Mouse (Mus musculus) frontal cortex, postnatal 10 days (tissue): ENCODE results near the gene Dact3.

Source experiments
- DNase-seq, 2 experiments: peaks; one replicate each; pipeline ENCODE4 v3.0.0; 2022; ENCODE audit warnings: low spot score in 2 of 2, mixed read lengths in 1 of 2

The Dact3 gene

DNA sequence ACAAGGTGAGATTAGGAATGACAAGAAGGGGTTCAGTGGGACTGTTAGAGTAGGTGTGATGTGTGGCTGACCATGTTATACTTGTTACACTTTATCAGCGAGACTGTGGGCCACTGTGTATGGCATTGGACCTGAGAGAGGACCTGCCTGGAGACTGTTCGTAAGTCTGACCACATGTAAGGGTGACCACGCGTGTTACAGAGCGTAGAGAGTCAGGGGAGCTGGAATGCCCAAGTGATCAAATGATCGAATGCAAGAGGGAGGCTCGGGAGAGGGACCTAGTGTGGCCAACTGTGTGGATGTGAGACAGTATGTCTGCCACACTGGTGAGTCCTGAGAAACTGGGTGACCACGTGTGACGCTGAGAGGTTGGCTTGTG is 17.2 kb downstream of the Dact3 start:
- DNase-seq, result no peak

DNA sequence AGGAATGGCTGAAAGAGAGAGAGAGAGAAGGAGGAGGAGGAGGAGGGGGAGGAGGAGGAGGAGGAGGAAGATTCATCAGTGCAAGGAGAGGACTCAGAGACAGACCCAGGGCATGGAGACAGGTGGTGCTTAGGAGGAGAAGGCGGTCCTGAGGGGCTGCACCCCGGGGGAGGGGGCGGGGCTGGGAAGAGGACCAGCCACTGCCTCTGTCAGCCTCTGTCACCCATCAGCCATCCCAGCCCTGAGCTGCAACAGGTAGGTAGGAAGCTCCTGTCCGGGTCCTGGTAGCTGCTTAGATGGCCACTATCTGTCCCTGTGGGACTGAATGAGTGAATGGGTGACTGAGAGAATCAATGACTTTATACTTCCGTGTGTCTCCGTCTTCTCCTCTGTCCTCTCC is 18.5 kb downstream of the Dact3 start:
- DNase-seq, result no peak

DNA sequence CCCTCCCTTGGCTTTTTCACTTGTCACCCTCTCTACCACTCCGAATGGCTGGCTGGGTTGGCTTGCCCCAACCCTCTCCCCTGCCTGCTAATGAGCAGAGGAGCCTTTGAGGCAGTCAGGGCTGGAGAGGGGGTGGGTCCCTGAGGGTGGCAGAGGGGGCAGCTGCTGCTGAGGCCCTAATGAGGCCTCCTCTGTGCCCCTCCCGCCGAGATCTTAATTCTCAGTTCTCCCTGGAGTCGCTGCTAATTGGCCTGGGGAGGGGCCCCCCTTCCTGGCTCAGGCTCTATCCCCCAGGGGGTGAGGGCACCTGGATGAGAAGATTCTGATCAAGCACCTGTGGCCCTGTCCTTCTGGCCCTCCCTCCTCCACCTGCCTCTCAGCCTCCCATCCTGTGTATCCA is 19.2 kb downstream of the Dact3 start:
- no peak for DNase-seq

DNA sequence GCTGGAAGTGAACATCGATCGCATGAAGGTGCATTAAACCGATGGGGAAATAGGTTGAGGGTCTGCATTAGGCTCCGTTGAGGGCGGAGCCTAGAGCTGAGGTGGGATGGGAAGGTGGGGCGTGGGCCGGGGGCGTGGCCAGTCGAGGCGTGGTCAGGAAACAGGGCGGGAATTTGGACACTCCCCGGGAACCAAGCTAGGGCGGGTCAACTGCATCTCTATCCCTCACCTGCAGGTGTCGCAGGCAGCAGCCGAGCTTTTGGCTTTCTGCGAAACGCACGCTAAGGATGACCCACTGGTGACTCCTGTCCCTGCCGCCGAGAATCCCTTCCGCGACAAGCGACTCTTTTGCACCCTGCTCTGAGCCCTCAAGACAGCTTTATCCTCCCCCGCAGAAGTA is 19.9 kb downstream of the Dact3 start:
- DNase-seq, result peak in 1 of 2 experiments; percentile 70

DNA sequence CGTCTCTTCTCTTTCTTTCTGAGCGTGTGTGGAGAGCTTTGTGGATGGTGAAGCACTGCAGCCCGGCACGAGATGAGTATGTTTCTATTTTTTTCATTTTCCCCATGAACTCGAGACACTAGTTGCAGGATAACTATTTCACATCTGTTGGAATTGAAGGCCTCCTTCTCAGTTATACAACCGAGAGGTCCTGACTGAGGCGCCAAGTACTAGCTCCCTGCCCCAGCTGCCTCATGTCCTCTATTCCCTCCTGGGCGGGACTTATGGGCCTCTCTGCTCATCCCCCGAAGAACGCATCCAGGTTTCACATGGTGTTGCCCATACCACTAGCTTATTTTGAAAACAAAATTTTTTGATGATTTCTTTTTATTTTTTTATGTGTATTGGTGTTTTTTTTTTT is 20.4 kb downstream of the Dact3 start:
- DNase-seq, result no peak

DNA sequence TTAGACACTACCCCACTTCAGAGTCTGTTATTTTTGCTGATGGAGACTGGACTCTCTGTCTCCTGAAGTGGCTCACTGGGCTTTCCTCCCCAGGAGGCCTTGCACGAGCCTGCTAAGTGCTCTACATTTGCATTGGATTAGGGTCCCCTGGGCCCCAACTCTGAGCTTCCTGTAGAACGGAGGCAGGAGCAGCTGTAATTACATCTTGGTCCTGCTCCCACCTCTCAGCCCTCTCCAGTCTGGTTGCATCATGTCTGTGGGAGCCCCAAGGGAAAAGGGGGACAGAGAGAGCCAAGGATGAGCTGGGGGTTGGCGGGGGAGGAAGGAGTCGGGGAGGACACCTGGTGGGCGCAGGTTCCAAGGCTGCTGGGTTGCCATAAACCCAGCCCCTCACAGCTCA is 25.4 kb downstream of the Dact3 start:
- DNase-seq, result no peak

DNA sequence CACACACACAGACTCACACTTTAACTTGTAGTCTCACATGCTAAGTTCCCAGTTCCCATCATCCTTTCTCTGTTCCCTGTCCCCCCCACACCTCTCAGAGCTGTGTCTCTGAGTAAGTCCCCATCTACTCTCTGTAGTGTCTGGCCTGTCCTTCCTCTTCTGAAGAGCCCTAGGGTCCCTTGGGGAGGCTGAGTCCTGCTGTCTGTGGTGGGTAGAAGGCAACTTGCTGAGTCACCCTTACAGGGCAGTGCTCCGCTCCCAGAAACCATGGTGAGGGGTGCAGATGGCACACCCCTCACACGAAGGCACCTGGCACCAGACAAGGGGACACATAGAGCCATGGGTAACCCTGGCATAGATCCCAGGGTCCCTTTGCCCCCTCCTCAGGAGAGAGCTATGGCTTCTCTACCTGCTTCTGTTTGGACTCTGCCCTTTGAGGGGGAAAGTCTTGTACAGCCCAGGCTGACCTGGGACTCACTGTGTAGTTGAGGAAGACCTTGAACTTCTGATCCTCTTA is 28.4 kb downstream of the Dact3 start:
- DNase-seq, result no peak

DNA sequence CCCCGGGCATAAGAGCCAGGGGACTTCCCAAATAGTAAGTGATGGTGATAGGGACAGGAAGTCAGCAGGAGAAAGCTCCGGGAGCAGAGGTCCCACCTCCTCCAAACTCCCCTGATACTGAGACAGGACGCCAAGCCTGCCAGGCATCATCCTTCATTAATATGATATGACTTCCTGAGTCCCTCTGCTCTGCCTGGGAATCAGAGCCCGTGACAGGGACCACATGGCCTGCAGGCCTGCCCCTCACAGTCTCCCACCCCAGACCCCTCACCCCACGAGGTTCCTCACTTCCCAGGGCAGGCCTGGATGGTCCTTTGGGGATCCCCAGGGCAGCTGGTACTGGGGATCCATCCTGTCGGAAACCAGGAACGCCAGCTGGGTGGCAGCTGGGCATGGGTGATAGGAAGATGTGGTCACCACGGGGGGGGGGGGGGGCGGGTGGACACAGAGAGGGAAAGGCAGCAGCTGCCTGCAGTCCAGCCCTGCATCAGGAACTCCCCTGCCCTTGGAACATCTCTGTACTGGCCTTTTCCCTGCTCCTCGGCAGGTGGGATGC is 29.1 kb downstream of the Dact3 start:
- no peak for DNase-seq

DNA sequence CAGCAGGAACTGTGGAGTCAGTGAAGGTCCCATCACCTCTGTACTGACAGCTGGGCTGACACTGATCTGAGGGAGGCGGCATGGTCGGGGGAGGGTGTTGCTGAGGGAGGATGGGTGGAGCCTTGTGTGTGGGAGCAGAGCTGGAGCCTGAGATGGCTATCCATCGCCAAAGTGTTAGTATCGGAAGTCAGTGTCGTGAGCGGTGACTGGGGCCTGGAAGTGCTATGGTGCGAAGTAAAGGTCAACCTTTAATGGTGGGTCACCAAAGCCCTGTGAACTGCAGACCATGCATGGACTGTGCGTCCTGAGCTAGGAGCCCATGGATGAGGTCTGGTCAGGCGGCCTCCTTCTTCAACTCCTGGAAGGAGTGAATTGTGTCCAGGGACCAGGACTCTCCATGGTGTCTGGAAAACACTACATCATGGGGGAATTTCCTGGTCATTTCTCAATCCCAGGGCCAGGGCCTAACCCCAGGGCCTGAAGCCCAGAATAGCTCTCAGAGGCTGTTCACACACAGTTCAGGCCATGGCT is 30.4 kb downstream of the Dact3 start:
- DNase-seq, result no peak

DNA sequence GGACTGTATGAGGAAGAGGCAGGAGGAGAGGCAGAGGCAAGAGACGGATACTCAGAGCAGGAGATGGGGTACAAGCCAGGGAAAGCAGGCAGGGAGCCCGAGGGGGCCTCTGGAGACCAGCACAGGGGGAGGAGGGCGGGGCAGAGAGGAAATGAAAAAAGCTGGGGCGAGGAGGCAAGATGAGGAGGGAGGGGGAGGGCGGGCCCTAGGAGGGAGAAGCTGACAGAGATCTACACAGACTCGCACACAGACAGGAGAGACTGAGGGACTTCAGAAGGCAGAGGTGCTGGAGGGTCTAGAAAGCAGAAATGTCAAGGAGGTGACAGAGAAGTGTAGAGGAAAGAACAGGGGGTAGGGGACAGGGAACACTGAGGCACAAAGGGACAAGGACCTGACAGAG is 31.2 kb downstream of the Dact3 start, which contains the start of gene Ptgir:
Gene Ptgir (plus strand): TSS at position 210 of the 400 bp plus-strand sequence.
- DNase-seq, result no peak

DNA sequence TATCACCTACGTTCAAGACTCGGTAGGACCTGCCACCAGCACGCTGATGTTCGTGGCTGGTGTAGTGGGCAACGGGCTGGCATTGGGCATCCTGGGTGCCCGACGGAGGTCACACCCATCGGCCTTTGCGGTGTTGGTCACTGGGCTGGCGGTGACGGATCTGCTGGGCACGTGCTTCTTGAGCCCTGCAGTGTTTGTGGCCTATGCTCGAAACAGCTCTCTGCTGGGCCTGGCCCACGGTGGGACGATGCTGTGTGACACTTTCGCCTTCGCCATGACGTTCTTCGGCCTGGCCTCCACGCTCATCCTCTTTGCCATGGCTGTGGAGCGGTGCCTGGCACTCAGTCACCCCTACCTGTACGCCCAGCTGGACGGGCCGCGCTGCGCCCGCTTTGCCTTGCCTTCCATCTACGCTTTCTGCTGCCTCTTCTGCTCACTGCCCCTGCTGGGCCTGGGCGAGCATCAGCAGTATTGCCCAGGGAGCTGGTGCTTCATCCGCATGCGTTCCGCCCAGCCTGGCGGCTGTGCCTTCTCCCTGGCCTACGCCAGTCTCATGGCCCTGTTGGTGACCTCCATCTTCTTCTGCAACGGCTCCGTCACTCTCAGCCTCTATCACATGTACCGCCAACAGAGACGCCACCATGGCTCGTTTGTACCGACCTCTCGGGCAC is 31.9 kb downstream of the Dact3 start:
- DNase-seq, result no peak

DNA sequence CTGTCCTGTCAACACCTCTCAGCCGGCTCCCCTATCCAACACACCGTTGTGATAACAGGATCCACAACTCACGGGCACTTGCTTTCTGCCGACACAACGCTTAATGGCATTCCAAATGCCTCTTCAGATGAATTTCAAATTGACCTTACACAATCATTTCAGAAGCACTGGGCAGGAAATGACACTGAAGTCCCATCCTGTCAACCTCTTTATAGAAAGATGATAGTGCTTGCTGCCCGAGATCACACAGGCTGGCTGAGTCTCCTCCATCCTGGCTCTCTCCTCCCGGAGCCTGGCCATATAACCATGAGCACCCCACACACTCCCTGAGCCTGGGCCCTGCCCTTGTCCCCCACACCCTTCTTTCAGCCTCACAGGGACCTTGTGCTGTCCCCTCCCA is 32.7 kb downstream of the Dact3 start:
- no peak for DNase-seq

DNA sequence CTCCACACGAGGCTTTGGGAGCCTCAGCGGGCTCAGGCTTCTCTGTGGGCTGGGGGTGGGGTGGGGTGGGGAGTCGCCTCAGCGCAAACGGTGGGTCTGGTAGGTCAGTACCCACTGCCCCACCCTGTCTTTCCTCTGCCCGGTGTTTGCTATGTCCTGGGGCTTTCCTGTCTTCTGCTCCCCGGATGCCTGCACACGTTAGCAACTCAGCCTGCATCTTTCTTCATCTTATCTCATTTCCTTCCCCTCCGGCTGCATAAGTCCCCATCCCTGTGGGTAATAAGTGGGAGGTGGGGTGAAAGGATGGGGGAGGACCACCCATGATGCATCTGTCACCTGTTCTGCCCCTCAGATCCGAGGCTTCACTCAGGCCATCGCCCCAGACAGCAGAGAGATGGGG is 33.2 kb downstream of the Dact3 start:
- DNase-seq, result no peak

DNA sequence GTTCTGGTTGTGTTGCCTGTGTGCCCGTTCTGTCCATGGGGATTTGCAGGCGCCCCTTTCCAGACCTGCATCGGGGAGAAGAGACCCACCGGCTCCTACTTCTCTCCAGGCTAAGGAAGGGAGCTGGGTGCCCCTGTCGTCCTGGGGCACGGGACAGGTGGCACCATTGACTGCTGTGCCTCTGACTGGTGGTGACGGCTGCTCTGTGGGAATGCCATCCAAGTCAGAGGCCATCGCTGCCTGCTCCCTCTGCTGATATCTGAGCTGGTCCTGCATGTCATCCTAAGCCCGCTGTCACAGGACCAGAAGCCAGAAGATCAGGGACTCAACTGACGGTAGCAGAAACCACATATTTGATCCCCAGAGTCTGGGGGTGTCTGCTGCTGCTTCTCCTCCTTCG is 33.7 kb downstream of the Dact3 start:
- DNase-seq, result no peak

DNA sequence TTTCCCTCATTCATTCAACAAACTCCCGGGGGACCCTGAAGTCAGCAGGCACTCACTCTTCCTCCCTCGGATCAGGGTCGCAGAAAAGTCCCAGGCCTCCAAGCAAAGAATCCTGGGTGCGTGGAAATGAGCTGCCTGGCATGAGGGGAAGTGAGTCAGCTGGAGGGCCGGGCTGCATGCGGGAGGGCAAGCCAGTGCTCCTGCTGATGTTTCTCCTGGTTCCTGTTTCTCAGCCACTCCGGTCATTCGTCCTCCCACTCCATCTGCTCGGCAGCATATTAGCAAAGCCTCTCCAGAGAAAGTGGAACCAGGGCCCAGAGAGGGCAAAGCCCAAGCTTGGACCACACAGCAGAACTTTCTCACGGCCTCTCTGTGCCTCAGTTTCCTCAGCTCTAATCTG is 34.8 kb downstream of the Dact3 start:
- no peak for DNase-seq

DNA sequence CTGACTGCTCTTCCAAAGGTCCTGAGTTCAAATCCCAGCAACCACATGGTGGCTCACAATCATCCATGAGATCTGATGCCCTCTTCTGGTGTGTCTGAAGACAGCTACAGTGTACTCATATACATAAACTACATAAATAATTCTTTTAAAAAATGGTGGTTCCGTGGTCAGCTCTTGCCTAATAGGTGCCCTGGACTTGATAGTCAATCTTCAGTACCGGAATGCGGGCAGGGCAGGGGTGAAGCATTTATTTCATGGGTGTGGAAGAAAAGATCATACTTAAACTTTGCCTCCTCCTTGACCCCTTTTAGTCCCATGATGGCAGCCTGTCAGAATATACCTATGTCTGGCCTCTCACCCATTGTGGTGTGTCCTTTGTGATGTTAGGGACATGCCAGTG is 36.8 kb downstream of the Dact3 start:
- DNase-seq, result no peak

DNA sequence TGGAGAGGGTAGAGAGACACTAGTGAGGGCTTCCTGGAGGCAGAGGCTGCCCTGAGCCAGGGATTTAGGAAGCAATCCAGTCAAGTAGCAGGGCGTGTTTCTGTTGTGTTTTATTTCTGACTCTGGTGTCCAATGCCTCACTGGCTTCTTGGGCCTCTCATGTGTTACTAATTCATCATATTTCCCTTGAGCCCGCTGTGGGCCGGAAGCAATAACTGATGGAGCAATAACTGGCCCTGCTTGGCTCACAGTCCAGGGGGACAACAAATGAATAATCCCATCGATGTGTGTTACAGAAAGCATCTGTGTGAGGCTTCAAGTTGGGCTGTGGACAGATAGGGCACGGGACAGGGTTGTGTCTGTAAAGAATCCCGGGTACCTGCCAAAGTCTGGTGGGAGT is 37.2 kb downstream of the Dact3 start:
- DNase-seq, result no peak

DNA sequence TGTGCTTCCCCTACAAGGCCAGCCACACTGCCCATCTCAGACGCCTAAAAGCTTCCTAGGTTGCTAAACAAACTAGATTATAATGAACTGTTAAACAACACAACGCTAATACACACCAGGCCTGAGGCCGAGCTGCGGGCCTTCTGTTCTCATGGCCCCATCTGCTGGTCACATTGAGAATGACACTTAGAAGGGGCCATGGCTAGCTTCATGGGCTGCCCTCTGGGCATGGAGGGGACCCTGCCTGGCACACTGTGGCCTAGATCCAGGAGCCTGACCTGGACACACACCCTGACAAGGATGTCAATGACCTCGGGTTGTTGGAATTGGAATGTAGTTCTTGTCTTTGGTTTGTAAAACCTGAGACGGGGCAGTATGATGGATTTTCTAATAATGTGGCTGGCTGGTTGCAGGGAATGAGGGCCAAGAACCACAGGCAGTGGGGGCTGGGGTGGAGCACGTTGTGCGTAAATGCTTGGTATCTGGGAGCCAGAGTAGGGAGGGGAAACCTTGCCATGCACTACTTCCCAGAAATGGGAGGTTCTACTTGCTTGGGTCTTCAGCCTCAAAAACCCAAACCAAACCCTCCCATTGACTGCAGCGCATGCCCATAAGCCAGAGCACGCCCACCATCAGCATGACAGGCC is 38.8 kb downstream of the Dact3 start:
- DNase-seq, result peak in 1 of 2 experiments; percentile 69

DNA sequence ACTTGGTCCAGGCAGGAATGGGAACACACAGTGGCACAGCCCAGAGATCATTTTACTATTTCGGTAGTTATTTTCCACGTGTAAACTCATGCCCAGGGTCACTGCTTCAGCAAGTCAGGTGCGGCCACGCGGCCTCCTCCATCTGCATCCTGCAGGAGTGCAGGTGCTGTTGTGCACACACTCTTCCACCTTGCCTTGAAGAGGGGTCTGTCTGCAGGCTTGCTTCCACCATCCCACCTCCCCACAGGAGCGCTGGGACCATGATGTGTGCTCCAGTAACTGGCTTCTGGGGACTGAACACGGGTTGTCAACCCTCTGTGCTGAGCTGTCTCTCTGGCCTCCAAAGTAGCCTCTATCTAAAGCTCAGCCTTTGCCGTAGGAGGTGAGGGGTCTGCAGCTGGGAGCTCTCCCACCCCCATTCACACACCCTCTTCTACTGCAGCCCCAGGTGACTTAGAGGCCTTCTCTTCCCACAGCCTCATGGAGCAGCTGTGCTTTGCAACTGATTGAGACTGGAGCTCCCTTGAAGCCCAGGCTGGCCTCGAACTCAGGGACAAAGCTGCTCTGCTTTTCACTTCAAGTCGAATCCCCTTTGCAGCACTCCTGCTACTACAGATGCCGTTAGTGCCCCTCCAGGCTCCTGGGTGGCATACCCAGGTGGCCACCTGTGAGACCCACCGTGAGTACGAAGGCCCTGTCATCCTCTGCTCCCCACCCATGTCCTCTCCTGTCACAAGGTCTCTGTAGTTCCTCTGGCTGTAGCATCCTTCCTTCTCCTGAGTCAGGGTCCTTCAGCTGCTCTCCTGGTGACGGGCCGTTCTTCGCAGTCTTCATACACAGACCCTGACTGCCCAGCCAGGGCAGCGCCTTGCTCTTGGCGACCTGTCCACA is 39.6 kb downstream of the Dact3 start:
- no peak for DNase-seq

DNA sequence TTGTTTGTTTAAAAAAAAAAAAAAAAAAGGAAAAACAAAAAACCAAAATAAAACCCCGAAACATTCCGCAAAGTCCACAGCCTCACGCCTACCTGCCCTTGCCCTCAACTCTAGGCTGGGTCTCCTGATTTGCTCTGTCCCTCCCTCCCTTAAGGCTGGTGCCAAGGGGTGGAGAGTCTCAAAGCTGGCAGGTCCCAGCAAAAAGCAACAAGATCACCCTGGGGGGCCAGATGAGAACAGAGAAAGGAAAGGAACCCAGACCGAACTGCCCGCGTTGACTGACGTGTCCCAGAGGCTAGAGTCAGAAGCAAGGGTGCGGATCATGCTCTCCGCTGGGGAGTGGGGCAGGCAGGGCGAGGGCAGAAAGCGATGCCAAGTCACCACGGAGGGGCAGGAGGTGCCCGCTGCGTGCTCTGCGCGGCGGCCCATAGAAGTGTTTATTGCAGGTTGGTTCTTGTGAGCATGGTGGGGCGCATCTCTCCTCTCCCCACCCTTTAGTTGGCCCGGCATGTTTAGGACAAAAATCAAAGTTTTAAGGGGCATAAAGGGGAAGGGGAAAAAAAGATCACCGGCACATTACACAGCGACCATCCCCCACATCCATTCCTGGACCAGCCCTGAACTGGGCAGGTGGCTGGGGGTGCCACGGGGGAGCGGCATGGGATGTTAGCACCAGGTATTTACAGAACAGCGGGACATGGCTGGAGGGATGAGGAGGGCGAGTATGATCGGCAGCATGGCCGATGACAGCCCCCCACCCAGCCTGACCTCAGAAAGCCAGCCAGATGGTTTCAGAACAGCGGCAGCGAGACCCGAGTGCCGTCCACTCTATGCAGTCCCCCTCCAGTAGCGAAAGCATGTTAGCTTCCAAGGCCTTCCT is 40.6 kb downstream of the Dact3 start:
- no peak for DNase-seq
